Mouse (Mus musculus) cerebellum, adult 9-10 months (tissue): Measurements from ENCODE around the gene Wdr45b.
"Not testable (repeated sequence)": the region's sequence is repeated elsewhere in the genome, so short reads cannot be mapped to it uniquely, and the experiment has no call there.

Experiments
- DNase-seq: peaks from one replicate; pipeline ENCODE4 v3.0.0; 2022

Wdr45b gene

GRCm38 (mm10) chr11:121354091-121354707, at the start of gene Wdr45b:
TSS of gene Wdr45b (minus strand) at chr11:121354445.
- peak; percentile 97 for DNase-seq

GRCm38 (mm10) chr11:121392405-121392804, 38.2 kb upstream of the Wdr45b start:
- no peak for DNase-seq

DNA sequence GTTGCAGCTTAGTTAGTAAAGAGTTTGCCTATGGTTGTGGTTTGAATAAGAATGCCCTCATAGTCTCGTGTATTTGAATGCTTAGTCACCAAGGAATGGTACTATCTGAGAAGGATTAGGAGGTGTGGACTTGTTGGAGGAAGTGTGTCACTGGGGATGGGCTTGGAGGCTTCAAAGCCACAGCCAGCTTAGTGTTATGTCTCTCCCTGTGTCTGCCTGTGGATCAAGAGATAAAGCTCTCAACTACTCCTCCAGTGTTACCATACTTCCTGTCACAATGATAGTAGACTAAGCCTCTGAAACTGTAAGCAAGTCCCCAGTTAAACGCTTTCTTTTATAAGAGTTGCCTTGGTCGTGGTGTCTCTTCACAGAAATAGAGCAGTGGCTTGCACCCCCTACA, 36.5 kb upstream of the Wdr45b start:
- no peak for DNase-seq

DNA sequence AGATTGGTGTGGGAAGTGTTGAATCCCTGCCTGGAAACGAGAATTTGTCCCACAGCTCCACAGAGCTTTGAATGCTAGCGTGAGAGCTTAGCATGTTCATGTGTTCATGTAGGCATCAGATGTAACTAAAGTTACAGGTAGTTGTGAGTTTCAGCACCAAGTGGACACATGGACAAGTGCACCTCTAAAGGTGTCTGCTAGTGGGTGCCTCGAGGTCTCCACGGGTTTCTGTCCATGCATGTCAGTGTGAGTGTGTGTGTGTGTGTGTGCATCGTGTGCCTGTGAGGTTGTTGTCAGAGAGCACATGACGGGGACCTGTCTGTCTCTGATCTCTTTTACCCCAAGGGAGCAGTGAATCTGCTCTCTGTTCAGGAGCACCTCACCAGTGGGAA, 34.3 kb upstream of the Wdr45b start:
- DNase-seq: no peak

DNA sequence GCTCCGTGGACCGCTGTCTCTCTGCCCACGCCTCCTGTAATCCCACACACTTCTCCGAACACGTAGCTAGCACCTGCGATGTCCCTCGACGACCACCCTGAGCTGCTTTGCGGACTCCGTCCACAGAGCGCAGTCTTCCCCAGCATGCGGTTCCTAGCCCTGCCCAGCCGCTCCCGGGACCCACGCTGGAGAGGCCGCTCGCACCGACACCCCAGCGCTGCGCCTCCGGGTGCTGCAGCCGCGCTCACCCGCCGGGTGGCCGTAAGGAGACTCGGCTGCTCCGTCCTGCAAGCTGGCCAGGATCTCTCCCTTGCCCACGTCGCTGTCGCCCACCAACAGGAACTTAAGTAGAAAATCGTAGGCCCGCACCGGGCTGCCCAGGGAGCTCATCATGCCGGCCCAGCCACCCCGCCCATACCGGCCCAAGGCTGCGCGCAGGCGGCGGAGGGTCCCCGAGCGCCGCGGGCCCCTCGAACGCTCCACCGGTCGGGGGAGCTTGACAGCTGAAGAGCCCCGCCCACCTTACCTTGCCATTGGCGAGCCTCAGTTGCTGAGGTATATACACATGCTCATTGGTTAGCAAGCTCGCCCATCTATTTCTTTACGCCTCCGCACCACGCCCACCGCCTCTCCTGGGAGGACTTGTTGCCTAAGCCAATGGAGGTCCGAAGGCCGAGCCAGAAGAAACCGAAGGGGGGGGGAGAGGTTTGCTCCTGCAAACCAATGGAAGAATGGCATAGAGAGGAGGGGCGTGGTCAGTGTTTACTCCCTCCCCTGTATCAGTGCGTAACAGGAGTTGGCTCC, 33.7 kb upstream of the Wdr45b start, which contains the start of gene Rab40b:
Rab40b (minus strand) TSS at position 502 of the 804 bp plus-strand sequence.
- peak; percentile 92 for DNase-seq

DNA sequence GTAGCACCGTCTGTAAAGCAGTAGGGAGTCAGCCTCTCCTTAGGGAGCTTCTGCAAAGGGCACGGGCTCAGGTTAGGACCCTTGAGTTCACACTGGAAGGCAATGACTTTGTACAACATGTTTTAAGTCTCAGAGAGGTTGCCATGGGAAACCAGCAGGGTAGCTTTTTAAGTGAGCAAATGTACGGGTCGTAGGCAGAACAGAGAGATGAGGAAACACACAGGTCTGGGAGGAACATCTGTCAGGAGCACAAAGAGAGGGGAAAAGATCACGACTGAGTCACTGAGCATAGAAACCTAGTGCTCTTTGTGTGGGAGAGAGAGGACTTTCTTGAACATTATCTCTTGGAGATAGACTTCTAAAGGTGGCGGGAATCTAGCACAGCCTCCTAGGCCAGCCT, 26.0 kb upstream of the Wdr45b start:
- no peak for DNase-seq

DNA sequence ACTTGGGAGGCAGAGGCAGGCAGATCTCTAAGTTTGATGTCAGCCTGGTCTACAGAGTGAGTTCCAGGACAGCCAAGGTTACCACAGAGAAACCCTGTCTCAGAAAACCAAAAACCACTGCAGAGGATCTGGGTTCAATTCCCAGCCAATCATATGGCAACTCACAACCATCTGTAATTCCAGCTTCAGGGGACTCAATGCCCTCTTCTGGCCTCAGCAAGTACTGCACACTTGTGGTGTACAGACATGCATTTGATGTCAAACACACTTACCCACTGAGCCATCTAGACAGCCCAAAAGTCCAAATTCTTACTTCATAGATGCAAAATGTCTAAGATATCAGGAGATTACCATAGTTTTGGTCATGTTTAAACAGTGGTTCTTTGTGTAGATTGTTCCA, 24.4 kb upstream of the Wdr45b start:
- DNase-seq: no peak

DNA sequence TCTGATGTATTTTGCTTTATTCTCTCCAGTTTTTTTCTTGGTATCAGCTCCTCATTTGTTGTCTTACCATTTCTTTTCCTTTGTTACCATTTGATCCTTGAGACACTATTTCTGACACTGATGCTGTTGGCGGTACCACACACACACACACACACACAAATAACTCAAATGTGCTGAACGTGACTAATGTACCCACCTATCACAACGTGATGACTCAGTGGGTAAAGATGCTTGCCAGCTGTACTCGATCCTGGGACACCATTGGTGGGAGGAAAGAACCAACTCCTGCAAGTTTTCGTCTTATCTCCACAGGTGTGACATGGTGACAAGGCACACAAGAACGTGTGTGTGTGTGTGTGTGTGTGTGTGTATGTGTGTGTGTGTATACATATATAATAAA, 19.1 kb upstream of the Wdr45b start:
- DNase-seq: no peak

GRCm38 (mm10) chr11:121370337-121370994, 16.2 kb upstream of the Wdr45b start:
- DNase-seq: no peak

DNA sequence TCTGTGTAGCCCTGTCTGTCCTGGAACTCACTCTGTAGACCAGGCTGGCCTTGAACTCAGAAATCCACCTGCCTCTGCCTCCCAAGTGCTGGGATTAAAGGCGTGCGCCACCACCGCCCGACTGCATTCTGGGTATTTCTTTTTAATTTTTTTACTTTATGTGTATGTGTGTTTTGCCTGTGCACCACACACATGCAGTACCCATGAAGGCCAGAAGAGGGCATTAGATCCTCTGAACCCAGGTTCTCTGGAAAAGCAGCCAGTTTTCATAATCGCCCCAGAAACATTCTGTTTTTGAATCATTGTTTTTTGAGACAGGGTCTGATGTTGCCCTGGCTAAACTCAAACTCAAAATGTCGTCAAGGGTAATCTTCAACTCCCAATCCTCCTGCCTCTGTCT, 15.4 kb upstream of the Wdr45b start:
- no peak for DNase-seq

DNA sequence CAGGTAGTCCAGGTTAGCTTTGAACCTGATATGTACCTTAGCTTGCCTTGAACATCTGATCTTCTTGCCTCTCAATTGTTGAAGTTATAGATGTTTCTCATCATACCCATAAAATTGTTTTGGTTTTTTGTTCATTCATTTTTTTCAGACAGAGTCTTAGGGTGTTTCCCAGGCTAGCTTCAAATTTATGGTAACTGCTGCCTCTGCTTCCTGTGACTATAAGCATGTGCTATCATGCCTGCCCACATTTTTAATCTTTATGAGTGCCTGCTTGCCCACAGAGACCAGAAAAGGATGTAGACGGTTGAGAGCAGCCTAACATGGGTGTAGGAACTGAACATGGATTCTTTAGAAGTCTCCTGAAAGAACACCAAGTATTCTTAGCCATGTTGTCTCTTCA, 14.5 kb upstream of the Wdr45b start:
- no peak for DNase-seq

DNA sequence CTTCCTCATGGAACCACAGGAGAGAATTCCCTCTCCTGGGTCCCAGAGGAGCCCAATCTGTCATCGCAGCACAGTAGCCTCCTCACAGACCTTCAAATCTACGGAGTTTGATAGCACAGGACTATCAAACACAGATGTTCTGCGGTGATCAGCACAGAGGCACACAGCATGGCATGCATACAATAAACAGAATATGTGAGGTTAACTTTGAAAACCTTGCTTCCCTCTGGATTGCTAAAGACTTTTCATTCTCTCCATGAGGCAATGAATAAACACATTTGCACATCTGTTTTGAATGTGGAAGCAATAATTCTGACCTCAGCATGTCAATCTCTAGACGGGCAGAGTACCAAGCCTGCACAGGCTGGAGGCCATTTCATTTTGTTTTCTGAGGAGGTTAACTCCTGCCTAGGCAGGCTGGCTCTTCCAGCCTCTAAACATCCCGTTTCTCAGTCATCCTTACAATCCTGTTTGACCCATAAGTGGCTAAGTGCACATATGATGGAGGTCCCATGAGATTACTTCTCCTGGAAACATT, 13.0 kb upstream of the Wdr45b start:
- DNase-seq: no peak

DNA sequence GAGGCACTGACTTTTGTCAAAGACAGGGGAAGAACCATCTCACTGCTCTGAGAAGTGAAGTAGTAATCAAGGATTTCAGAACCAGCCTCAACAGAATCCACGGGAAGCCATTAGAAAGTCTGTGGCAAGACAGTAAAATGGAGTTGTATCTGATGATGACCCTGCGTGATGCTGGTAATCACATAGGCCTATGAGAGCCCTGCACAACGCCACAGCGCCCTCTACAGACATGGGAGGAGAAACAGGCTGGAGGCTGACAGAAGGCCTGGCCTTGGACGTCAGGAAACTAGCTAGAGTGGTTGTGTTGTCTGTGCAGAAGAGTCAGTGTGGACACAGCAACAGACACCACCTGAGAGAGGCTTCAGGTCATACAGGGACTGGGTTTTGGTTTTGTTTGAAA, 8.0 kb upstream of the Wdr45b start:
- DNase-seq: no peak

- peak; percentile 33 for DNase-seq
Measured at GRCm38 (mm10) chr11:121353326-121354090, 737 bp downstream of the Wdr45b start.

GRCm38 (mm10) chr11:121348727-121349126, 5.5 kb downstream of the Wdr45b start:
- not testable (repeated sequence) for DNase-seq

DNA sequence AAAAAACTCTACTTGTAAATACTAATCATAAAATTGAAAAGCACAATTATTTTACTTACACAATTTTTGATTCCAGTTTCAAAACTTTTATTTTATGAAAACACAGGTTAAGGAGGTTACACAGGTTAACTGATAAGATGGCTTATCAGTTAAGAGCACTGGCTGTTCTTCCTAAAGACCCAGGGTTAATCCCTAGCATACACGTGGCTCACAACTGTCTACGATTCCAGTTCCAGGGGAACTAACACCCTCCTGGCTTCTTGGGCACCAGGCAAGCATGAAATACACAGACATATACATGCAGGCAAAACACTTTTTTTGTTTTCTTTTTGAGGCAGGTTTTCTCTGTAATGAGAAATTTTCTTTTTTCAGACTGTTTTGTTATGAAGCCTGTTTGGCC, 6.1 kb downstream of the Wdr45b start:
- no peak for DNase-seq

GRCm38 (mm10) chr11:121347036-121347435, 7.2 kb downstream of the Wdr45b start:
- DNase-seq: no peak

DNA sequence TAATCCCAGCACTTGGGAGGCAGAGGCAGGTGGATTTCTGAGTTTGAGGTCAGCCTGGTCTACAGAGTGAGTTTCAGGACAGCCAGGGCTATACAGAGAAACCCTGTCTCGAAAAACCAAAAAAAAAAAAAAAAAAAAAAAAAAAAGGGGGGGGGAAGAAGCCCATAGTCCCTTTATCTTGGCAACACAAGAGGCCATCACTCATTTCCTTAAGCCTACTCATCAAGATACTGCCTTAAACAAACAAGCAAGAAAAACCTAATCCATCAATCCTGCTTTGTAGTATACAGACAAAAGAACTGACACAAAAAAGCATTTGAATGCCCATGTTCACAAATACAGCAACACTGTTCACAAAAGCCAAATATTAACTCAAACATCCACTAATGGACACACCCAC, 11.8 kb downstream of the Wdr45b start:
- DNase-seq: not testable (repeated sequence)

GRCm38 (mm10) chr11:121340287-121340686, 14.0 kb downstream of the Wdr45b start:
- DNase-seq: no peak

DNA sequence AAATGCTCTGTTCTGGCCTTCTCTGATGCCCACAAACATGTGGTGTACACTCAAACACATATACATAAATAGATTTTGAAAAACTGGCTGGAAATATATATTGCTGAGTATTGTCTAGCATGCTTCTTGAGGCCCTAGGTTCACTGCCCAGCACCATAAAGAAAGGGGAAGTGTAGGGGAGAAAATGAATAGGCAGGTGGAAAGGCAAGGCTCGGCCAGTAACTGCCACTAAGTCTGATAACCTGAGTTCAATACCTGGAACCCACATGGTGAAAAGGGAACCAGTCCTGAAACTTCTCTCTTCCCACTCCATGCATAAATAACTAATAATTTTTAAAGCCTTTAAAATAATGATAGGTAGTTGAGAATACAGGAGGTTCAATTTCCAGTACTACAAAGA, 14.6 kb downstream of the Wdr45b start:
- no peak for DNase-seq

DNA sequence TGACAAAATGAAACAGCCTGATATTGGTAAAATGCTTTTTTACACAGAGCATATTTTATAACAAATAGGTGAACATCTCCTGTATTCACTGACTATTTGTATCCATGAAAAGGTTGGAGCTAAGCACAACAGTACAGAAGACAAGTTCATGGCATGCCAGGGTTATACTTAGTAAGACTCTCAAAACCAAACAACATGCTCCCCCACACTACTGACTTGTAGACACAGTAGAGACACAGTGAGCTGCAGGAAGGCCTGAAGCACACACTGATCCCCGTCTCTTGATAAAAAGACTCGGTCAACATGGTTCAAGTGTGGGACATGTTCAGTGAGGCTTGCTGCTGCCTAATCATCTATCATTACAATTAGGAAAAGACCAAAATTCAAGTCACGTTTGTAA, 22.6 kb downstream of the Wdr45b start:
- no peak for DNase-seq

- no peak for DNase-seq
Measured at GRCm38 (mm10) chr11:121328619-121329018, 25.6 kb downstream of the Wdr45b start.

DNA sequence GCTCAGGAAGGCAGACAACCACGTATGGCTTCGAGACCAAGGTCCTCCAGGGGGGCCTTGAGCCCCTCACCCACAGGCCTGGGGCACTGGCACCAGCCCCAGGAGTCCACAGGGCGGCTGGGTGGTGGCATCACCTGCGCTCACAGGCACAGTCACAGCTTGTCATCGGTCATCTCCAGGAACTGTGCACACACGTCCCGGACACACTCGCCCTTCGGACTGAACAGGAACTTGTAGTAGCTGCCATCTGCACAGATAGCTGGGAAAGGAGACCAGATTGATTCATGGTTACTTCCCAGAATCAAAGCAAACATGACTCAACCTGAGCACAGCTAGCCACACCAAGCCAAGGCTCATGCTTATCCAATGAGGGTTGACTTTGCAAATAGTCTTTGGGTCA, 26.0 kb downstream of the Wdr45b start:
- no peak for DNase-seq
